In genomic region chr3:129254246-129254645, GRCm38 (mm10) we compare ENCODE assay signal across 10 mouse cellular contexts. TPM values are rescaled to one million over a fixed set of nuclear protein-coding genes. Genes with fewer than 3 reads are reported as not detected.
DNase-seq lines count a peak whose midpoint lies in the region; TF ChIP-seq lines count a peak whose summit lies in the region.
"Had no signal": no experiment of that assay in that cellular context is flagged by ENCODE, and none has a peak within 500 bp of the region (broad histone marks: within the 10 kb centered on the region; RNA-seq: fewer than 3 reads in every experiment).

No protein-coding gene starts in this region.

- TF ChIP-seq CTCF in brain, embryonic 14.5 days (IDR thresholded peaks at IDR 0.05; ENCODE audit: borderline replicate concordance, extremely low read depth, insufficient read depth, insufficient read length): no peak

- no peak for TF ChIP-seq POLR2A in brain, embryonic 14.5 days (IDR thresholded peaks at IDR 0.05; ENCODE audit: borderline replicate concordance, extremely low read depth, insufficient read depth, insufficient read length, poor library complexity, severe bottlenecking)

- intact Hi-C loops in left cerebral cortex, postnatal 25 days (cut with DNase I): no loop called here

- DNase-seq in gastrocnemius, postnatal 10 days: peak; percentile 10
- no peak for DNase-seq in gastrocnemius, adult 8-10 months (ENCODE audit: low spot score in 2 of 2)
- peak; percentile 6 to 30 for DNase-seq in left cerebral cortex, postnatal 25 days (ENCODE audit: low spot score in 2 of 2)
- no peak for DNase-seq in left cerebral cortex, adult 18-20 months (ENCODE audit: low spot score in 2 of 2)
- peak; percentile 42 for DNase-seq in brain, embryonic 14.5 days (ENCODE audit: low read depth)
- peak; percentile 25 for DNase-seq in retina, postnatal 1 day
- no peak for DNase-seq in kidney, postnatal 14 days
- DNase-seq: adrenal gland, postnatal 36 days; cerebellum, adult 9-11 months; spleen, adult 18-20 months had no signal

RNA-seq across cellular contexts. Expression of gene Pitx2, which starts 54.6 kb away (rescaled TPM):
- total RNA-seq in gastrocnemius, postnatal 10 days (2021): 1 to 10 TPM; 8.8 to 9.2 TPM
- total RNA-seq in gastrocnemius, adult 8-10 months (2022): 1 to 10 TPM; 4.0 to 6.1 (median 5.5) TPM
- total RNA-seq in left cerebral cortex, postnatal 25 days (2021): 1 to 10 TPM in 1 of 2 experiments, not detected in 1; 1.3 TPM
- not detected for total RNA-seq in left cerebral cortex, adult 18-20 months (2021)
- polyA plus RNA-seq in brain, embryonic 14.5 days (2012; rRNA removed): 17.2 and 18.6 TPM in 2 replicates
- total RNA-seq: adrenal gland, postnatal 36 days had no signal

Comparison
In these comparisons a context has a peak if more than half of its experiments do, and no peak if none do; other contexts are left out.
1. DNase-seq: peak in gastrocnemius, postnatal 10 days (single experiment), left cerebral cortex, postnatal 25 days (2 of 2), brain, embryonic 14.5 days (single experiment) and retina, postnatal 1 day (single experiment); none in gastrocnemius, adult 8-10 months (0 of 2), left cerebral cortex, adult 18-20 months (0 of 2) and kidney, postnatal 14 days (single experiment).